Mouse (Mus musculus) forebrain, postnatal 0 days (tissue): Measurements from ENCODE around the gene Mamdc2. TPM values are rescaled to one million over a fixed set of nuclear protein-coding genes. Genes with fewer than 3 reads are reported as not detected.

Experiments used
- ATAC-seq: fragments of 200-750 bp; cut with Nextera tagmentation; 2 replicates; pipeline ENCODE4 v1.8.0; 2017; ENCODE audit warnings: mild to moderate bottlenecking, moderate library complexity
- DNase-seq: peaks from one replicate; pipeline ENCODE4 v3.0.0-alpha.2; 2015
- H3K27ac ChIP-seq: fragments of 300-500 bp; sonication (generic); 2 replicates; pipeline ENCODE4 v1.5.1; 2014; ENCODE audit warnings: low read depth, mild to moderate bottlenecking, antibody characterized with exemption, low read length, moderate library complexity, mixed read lengths
- H3K27me3 ChIP-seq: fragments of 300-500 bp; sonication (generic); 2 replicates; pipeline ENCODE4 v1.6.1; 2014; ENCODE audit warnings: mild to moderate bottlenecking, low read length, mixed read lengths; ENCODE audit not compliant: insufficient read depth
- H3K36me3 ChIP-seq: fragments of 300-500 bp; sonication (generic); 2 replicates; pipeline ENCODE4 v1.6.1; 2014; ENCODE audit warnings: mild to moderate bottlenecking, moderate library complexity; ENCODE audit not compliant: insufficient read depth
- H3K4me1 ChIP-seq: fragments of 300-500 bp; sonication (generic); 2 replicates; pipeline ENCODE4 v1.6.1; 2014; ENCODE audit warnings: antibody characterized with exemption; ENCODE audit not compliant: insufficient read depth
- H3K4me2 ChIP-seq: fragments of 300-500 bp; sonication (generic); 2 replicates; pipeline ENCODE4 v1.6.1; 2014; ENCODE audit warnings: low read depth, mild to moderate bottlenecking, moderate library complexity
- H3K4me3 ChIP-seq: fragments of 300-500 bp; sonication (generic); 2 replicates; pipeline ENCODE4 v1.5.1; 2014; ENCODE audit warnings: low read depth, low read length, mixed read lengths
- H3K9ac ChIP-seq: fragments of 300-500 bp; sonication (generic); 2 replicates; pipeline ENCODE4 v1.6.1; 2014; ENCODE audit warnings: mild to moderate bottlenecking
- H3K9me3 ChIP-seq: fragments of 300-500 bp; sonication (generic); 2 replicates; pipeline ENCODE4 v1.6.1; 2016; ENCODE audit warnings: low read length
- CTCF ChIP-seq: sonication (generic); IDR thresholded peaks from 2 replicates; pipeline ENCODE4 v1.5.1; 2016; ENCODE audit warnings: antibody characterized with exemption, control low read depth, low read depth
- WGBS: fragments of 180-500 bp; shearing (Covaris S2); extraction: QIAGEN DNeasy Blood & Tissue Kit; methylation state at CpG from one replicate; pipeline ENCODE4 v1.1.7; 2014; 5-methylcytosine and 5-hydroxymethylcytosine counted together
- polyA plus RNA-seq: library from polyadenylated mRNA; unstranded; fragments of >200 nt; fragmentation: Nextera tagmentation; extraction: Ambion mirVana; gene quantifications from 2 replicates; pipeline ENCODE4 v1.2.1, GENCODE M21; 2015
- total RNA-seq: library from RNA; depleted of rRNA; stranded (reverse); fragments of >200 nt; gene quantifications from 2 replicates; pipeline ENCODE4 v1.2.3, GENCODE M21; 2014

Mamdc2 gene
- total and polyA plus RNA-seq, 2 experiments from 2014 or later, result 2.7 to 4.2 TPM

GRCm38 (mm10) chr19:23467866-23468265, 19.6 kb upstream of the Mamdc2 start:
- Histone ChIP-seq H3K27ac (no peak overlapping the region), H3K4me2 (no peak overlapping the region), H3K36me3 (no peaks in the 10 kb centered on the region), H3K4me3 (no peak overlapping the region), H3K9me3 (no peaks in the 10 kb centered on the region), H3K9ac (no peak overlapping the region), H3K4me1 (no peaks in the 10 kb centered on the region), H3K27me3 (no peaks in the 10 kb centered on the region)
- no peak for TF ChIP-seq CTCF
- DNase-seq (no peak), ATAC-seq (0 out of 2 replicates have a peak, but pooled peaks have one; percentile 36)
- 6% methylated on average over 1 of the region's 1 CpGs for WGBS

- Histone ChIP-seq H3K9ac (no peak overlapping the region), H3K4me2 (no peak overlapping the region), H3K9me3 (no peaks in the 10 kb centered on the region), H3K27me3 (no peaks in the 10 kb centered on the region), H3K4me1 (no peaks in the 10 kb centered on the region), H3K27ac (no peak overlapping the region), H3K36me3 (no peaks in the 10 kb centered on the region), H3K4me3 (no peak overlapping the region)
- WGBS, result 54% methylated on average over 2 of the region's 2 CpGs
- no peak for TF ChIP-seq CTCF
- ATAC-seq (no peak), DNase-seq (no peak)
These were observed 18.8 kb upstream of the Mamdc2 start for GRCm38 (mm10) chr19:23467011-23467410.

GRCm38 (mm10) chr19:23457492-23457891, 9.2 kb upstream of the Mamdc2 start:
- Histone ChIP-seq H3K27ac (no peak overlapping the region), H3K9me3 (no peaks in the 10 kb centered on the region), H3K9ac (no peak overlapping the region), H3K4me1 (no peaks in the 10 kb centered on the region), H3K4me3 (no peak overlapping the region), H3K36me3 (no peaks in the 10 kb centered on the region), H3K27me3 (no peaks in the 10 kb centered on the region), H3K4me2 (no peak overlapping the region)
- TF ChIP-seq CTCF, result no peak
- ATAC-seq (no peak), DNase-seq (no peak)
- WGBS, result 38% methylated on average over 4 of the region's 4 CpGs

GRCm38 (mm10) chr19:23451361-23451760, 3.1 kb upstream of the Mamdc2 start:
- Histone ChIP-seq H3K4me1 (0 out of 2 replicates have a peak, but pooled peaks cover 9% of the 10 kb centered on the region), H3K9ac (no peak overlapping the region), H3K27me3 (peaks cover 6% of the 10 kb centered on the region; the same call in 1 of the 2 replicates), H3K36me3 (no peaks in the 10 kb centered on the region), H3K4me2 (no peak overlapping the region), H3K4me3 (no peak overlapping the region), H3K27ac (no peak overlapping the region), H3K9me3 (no peaks in the 10 kb centered on the region)
- WGBS, result 81% methylated on average over 4 of the region's 4 CpGs
- DNase-seq (no peak), ATAC-seq (no peak)
- TF ChIP-seq CTCF, result no peak

- peaks cover 6% of the 10 kb centered on the region; the same call in 1 of the 2 replicates for H3K27me3 ChIP-seq
- DNase-seq (peak; percentile 32), ATAC-seq (peak; percentile 23)
- H3K4me3 ChIP-seq, result peak overlapping the region; percentile 32
- H3K4me1 ChIP-seq, result 0 out of 2 replicates have a peak, but pooled peaks cover 9% of the 10 kb centered on the region
- TF ChIP-seq CTCF, result peak; percentile 43
- peak overlapping the region; percentile 75 for H3K4me2 ChIP-seq
- H3K9me3 ChIP-seq, result no peaks in the 10 kb centered on the region
- no peaks in the 10 kb centered on the region for H3K36me3 ChIP-seq
- peak overlapping the region; percentile 10; the same call in 1 of the 2 replicates for H3K9ac ChIP-seq
- WGBS, result under 1% methylated on average over 23 of the region's 23 CpGs
- no peak overlapping the region for H3K27ac ChIP-seq
These were observed 838 bp downstream of the Mamdc2 start for GRCm38 (mm10) chr19:23447221-23447987.

- 53% methylated on average over 7 of the region's 7 CpGs for WGBS
- H3K4me1 ChIP-seq, result 0 out of 2 replicates have a peak, but pooled peaks cover 9% of the 10 kb centered on the region
- peak; percentile 54; the same call in 1 of the 2 replicates for ATAC-seq
These were observed 3.1 kb downstream of the Mamdc2 start for GRCm38 (mm10) chr19:23444910-23445845.

More at GRCm38 (mm10) chr19:23444910-23445845, 3.1 kb downstream of the Mamdc2 start:
- Histone ChIP-seq H3K4me3 (no peak overlapping the region), H3K36me3 (no peaks in the 10 kb centered on the region), H3K4me2 (no peak overlapping the region), H3K27ac (no peak overlapping the region), H3K9ac (no peak overlapping the region), H3K9me3 (no peaks in the 10 kb centered on the region), H3K27me3 (peaks cover 6% of the 10 kb centered on the region; the same call in 1 of the 2 replicates)
- no peak for DNase-seq
- no peak for TF ChIP-seq CTCF
